Mouse (Mus musculus): ENCODE results near the gene Coq8b. TPM values are rescaled to one million over a fixed set of nuclear protein-coding genes. Genes with fewer than 3 reads are reported as not detected.

Gene Coq8b
- polyA plus RNA-seq, 1 experiment from 2014 or later: 23.8 TPM

DNA sequence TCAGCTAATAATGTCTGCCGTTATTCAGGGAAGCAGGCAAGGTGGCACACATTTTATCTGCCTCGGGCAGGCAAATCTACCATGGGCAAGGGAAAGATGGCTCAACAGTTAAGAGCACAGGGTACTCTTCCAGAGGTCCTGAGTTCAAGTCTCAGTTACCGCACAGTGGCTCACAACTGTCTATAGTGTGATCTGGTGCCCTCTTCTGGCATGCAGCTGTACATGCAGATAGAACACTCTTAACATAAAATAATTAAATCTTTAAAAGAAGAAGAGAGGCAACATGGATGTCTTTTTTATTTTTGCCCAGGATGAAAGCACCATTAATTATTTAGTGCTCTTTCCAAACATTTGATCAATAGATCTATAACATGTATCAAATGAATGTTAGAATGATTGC is 44.4 kb downstream of the Coq8b start:
- no peak for ATAC-seq (ENCODE audit: low FRiP score)
- Histone ChIP-seq H3K9me3 (no peaks in the 10 kb centered on the region), H3K27me3 (no peaks in the 10 kb centered on the region), H3K4me3 (no peak overlapping the region), H3K36me3 (peaks cover 90% of the 10 kb centered on the region), H3K4me2 (no peak overlapping the region), H3K4me1 (replicated peaks) (no peaks in the 10 kb centered on the region), H3K9ac (no peak overlapping the region), H3K27ac (no peak overlapping the region)
- WGBS: 94% methylated on average over 3 of the region's 3 CpGs

GRCm38 (mm10) chr7:27281717-27282116 is 48.9 kb downstream of the Coq8b start:
- 71% methylated on average over 13 of the region's 13 CpGs for WGBS
- H3K27me3 ChIP-seq: peaks cover 15% of the 10 kb centered on the region
- H3K9ac ChIP-seq: no peak overlapping the region
- H3K4me2 ChIP-seq: no peak overlapping the region
- H3K4me3 ChIP-seq: no peak overlapping the region
- ATAC-seq (ENCODE audit: low FRiP score): no peak
- no peaks in the 10 kb centered on the region for H3K9me3 ChIP-seq
- H3K36me3 ChIP-seq: peaks cover 62% of the 10 kb centered on the region
- peaks cover 8% of the 10 kb centered on the region; the same call in 1 of the 2 replicates for H3K4me1 ChIP-seq (replicated peaks)
- H3K27ac ChIP-seq: no peak overlapping the region

- Histone ChIP-seq H3K36me3 (peaks cover 57% of the 10 kb centered on the region), H3K9ac (no peak overlapping the region), H3K9me3 (no peaks in the 10 kb centered on the region), H3K27ac (no peak overlapping the region), H3K4me1 (replicated peaks) (peaks cover 8% of the 10 kb centered on the region; the same call in 1 of the 2 replicates), H3K4me3 (no peak overlapping the region), H3K4me2 (no peak overlapping the region), H3K27me3 (peaks cover 15% of the 10 kb centered on the region)
- WGBS: 65% methylated on average over 4 of the region's 4 CpGs
- ATAC-seq (ENCODE audit: low FRiP score): no peak
These were observed 49.4 kb downstream of the Coq8b start for GRCm38 (mm10) chr7:27282225-27282624.

- peak overlapping the region; percentile 29 for H3K4me2 ChIP-seq
- H3K36me3 ChIP-seq: peaks cover 28% of the 10 kb centered on the region
- H3K27me3 ChIP-seq: peaks cover 18% of the 10 kb centered on the region
- peaks cover 8% of the 10 kb centered on the region; the same call in 1 of the 2 replicates for H3K4me1 ChIP-seq (replicated peaks)
- H3K27ac ChIP-seq: no peak overlapping the region
- no peak overlapping the region for H3K4me3 ChIP-seq
- peak overlapping the region; percentile 43; the same call in 1 of the 2 replicates for H3K9ac ChIP-seq
- peak; percentile 60 for ATAC-seq (ENCODE audit: low FRiP score)
- no peaks in the 10 kb centered on the region for H3K9me3 ChIP-seq
- 2% methylated on average over 28 of the region's 28 CpGs for WGBS
These were observed 52.3 kb downstream of the Coq8b start for GRCm38 (mm10) chr7:27284865-27285697.

DNA sequence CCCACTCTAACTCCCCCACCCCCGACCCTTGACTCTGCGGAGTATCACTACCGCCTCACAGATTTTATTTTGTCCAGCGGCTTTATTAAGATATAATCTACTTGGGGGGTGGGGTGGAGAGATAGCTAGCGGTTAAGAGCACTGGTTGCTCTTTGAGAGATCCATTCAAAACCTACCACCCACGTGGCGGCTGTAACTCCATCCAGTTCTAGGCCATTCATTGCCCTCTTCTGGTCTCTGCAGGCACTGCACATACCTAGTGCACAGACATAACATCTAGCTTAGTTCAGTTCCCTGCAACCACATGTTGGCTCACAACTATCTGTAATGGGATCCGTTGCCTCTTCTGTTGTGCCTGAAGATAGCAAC is 52.9 kb downstream of the Coq8b start:
- Histone ChIP-seq H3K4me2 (peak overlapping the region; percentile 29; the same call in 1 of the 2 replicates), H3K4me1 (replicated peaks) (peaks cover 8% of the 10 kb centered on the region; the same call in 1 of the 2 replicates), H3K9ac (no peak overlapping the region), H3K36me3 (peaks cover 22% of the 10 kb centered on the region), H3K27ac (no peak overlapping the region), H3K9me3 (no peaks in the 10 kb centered on the region), H3K27me3 (peaks cover 18% of the 10 kb centered on the region), H3K4me3 (no peak overlapping the region)
- WGBS: 8% methylated on average over 8 of the region's 8 CpGs
- peak; percentile 72 for ATAC-seq (ENCODE audit: low FRiP score)

DNA sequence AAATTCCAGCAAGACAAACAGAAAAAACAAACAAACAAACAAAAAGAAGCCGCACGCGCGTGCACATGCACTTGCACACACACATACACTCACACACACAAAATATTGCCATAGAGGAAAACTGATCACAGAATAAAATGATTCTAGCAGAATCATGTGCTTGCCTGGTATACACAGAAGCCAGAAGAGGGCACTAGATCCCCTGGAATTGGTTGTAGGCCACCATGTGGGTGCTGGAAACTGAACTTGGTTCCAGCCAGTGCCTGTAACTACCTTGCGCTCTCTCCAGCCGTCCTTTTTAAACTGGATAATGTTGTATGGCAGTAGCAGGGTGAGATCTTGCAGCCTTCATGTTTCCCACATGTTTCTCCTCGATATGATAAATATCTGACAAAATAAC is 55.9 kb downstream of the Coq8b start:
- no peaks in the 10 kb centered on the region for H3K9me3 ChIP-seq
- H3K27me3 ChIP-seq: peaks cover 18% of the 10 kb centered on the region
- no peak overlapping the region for H3K9ac ChIP-seq
- H3K4me3 ChIP-seq: no peak overlapping the region
- H3K4me2 ChIP-seq: no peak overlapping the region
- no peak for ATAC-seq (ENCODE audit: low FRiP score)
- H3K4me1 ChIP-seq (replicated peaks): peaks cover 8% of the 10 kb centered on the region; the same call in 1 of the 2 replicates
- H3K27ac ChIP-seq: no peak overlapping the region
- 86% methylated on average over 7 of the region's 7 CpGs for WGBS
- no peaks in the 10 kb centered on the region for H3K36me3 ChIP-seq

GRCm38 (mm10) chr7:27290555-27290954 is 57.7 kb downstream of the Coq8b start:
- Histone ChIP-seq H3K4me3 (no peak overlapping the region), H3K4me2 (no peak overlapping the region), H3K27me3 (0 out of 2 replicates have a peak, but pooled peaks cover 2% of the 10 kb centered on the region), H3K9me3 (no peaks in the 10 kb centered on the region), H3K36me3 (no peaks in the 10 kb centered on the region), H3K4me1 (replicated peaks) (0 out of 2 replicates have a peak, but pooled peaks cover under 1% of the 10 kb centered on the region), H3K9ac (no peak overlapping the region), H3K27ac (no peak overlapping the region)
- WGBS: 77% methylated on average over 2 of the region's 2 CpGs
- no peak for ATAC-seq (ENCODE audit: low FRiP score)

DNA sequence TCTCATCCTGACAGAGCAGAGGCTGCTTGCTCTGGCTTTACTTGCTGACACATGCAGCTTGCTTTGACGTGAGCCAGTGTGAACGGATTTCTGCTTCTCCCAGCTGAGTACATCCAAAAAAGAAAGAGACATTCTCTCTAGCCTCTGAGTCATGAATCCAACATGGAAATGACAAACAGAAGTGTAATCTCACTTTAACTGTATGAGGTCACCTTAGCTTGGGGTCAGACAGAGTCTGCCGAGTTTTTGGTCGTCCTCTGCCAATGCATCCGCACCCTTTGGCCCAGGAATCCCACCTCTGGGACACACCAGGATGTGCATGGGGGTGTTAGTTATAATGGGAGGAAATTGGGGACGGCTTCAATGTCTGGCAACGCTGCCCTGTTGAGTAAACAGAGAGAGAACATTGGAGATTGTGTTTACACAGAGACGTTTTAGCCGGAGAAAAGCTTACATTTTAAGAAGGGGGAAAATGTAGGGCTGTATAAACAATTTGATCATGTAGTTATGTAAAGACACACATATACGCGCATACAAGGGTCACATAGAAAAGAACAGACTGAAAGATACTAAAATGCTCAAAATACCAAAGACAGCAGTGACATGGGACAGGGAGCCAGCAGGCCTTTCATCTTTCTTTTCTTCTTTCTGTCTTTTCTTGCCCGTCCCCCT is 59.1 kb downstream of the Coq8b start:
- 72% methylated on average over 12 of the region's 12 CpGs for WGBS
- Histone ChIP-seq H3K4me1 (replicated peaks) (no peaks in the 10 kb centered on the region), H3K27ac (no peak overlapping the region), H3K4me2 (no peak overlapping the region), H3K9ac (no peak overlapping the region), H3K36me3 (no peaks in the 10 kb centered on the region), H3K4me3 (no peak overlapping the region), H3K27me3 (0 out of 2 replicates have a peak, but pooled peaks cover 2% of the 10 kb centered on the region), H3K9me3 (no peaks in the 10 kb centered on the region)
- ATAC-seq (ENCODE audit: low FRiP score): no peak

- Histone ChIP-seq H3K4me3 (no peak overlapping the region), H3K36me3 (no peaks in the 10 kb centered on the region), H3K4me2 (no peak overlapping the region), H3K9ac (no peak overlapping the region), H3K27me3 (peaks cover 3% of the 10 kb centered on the region; the same call in 1 of the 2 replicates), H3K9me3 (no peaks in the 10 kb centered on the region), H3K4me1 (replicated peaks) (no peaks in the 10 kb centered on the region), H3K27ac (no peak overlapping the region)
- no peak for ATAC-seq (ENCODE audit: low FRiP score)
- 85% methylated on average over 4 of the region's 4 CpGs for WGBS
These were observed 63.1 kb downstream of the Coq8b start for GRCm38 (mm10) chr7:27295956-27296355.

- H3K4me3 ChIP-seq: no peak overlapping the region
- H3K4me1 ChIP-seq (replicated peaks): no peaks in the 10 kb centered on the region
- H3K9me3 ChIP-seq: no peaks in the 10 kb centered on the region
- no peak for ATAC-seq (ENCODE audit: low FRiP score)
- H3K36me3 ChIP-seq: no peaks in the 10 kb centered on the region
- 90% methylated on average over 4 of the region's 4 CpGs for WGBS
- H3K27me3 ChIP-seq: peaks cover 3% of the 10 kb centered on the region; the same call in 1 of the 2 replicates
- H3K4me2 ChIP-seq: no peak overlapping the region
- H3K9ac ChIP-seq: no peak overlapping the region
- H3K27ac ChIP-seq: no peak overlapping the region
These were observed 63.7 kb downstream of the Coq8b start for GRCm38 (mm10) chr7:27296518-27296917.

DNA sequence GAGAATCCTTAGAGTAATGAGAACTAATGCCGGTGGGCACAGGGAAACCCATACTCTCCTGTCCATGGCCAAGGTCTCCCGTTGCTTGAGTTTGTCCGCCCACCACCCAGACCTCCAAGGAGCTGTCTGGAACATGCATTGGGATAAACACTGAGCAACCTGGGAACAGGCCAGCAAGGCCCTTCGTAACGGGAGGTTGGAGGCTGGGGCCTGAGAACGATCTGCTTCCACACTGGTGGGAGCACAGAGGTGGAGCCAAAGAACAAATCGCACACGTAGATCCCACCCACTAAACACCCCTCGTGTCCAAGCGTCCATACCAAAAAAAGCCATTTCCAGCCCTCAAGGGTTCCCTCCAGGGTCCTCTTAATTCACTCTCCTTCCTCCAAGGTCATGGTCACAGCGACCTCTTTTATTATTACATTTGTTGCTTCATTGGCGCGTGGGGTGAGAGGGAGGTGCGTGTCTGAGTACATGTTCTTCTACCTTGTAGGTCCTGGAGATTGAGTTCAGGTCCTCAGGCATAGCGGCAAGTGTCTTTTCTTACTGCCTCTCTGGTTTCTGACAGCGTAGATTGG is 65.3 kb downstream of the Coq8b start:
- Histone ChIP-seq H3K4me2 (no peak overlapping the region), H3K9me3 (no peaks in the 10 kb centered on the region), H3K4me1 (replicated peaks) (no peaks in the 10 kb centered on the region), H3K9ac (no peak overlapping the region), H3K4me3 (no peak overlapping the region), H3K36me3 (no peaks in the 10 kb centered on the region), H3K27ac (no peak overlapping the region), H3K27me3 (peaks cover 3% of the 10 kb centered on the region; the same call in 1 of the 2 replicates)
- 91% methylated on average over 16 of the region's 16 CpGs for WGBS
- no peak for ATAC-seq (ENCODE audit: low FRiP score)

DNA sequence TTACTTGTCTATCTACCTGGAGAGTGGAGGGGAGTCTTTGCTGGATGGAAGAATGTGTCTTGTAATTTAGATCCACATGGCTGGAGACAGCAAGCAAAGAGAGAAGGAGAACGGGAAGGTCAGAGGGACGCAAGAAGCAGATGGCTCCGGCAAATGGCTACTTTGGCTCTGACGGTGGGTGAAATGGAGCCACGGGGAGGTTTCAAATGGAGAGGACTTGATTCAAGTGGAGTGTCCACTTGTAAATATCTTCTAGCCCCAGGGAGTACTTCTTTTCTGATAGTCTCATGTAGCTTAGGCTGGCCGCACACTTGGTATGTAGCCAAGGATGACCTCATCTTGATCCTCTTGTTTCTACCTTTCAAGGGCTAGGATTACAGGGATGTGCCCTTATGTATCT is 66.0 kb downstream of the Coq8b start:
- H3K4me1 ChIP-seq (replicated peaks): no peaks in the 10 kb centered on the region
- no peak for ATAC-seq (ENCODE audit: low FRiP score)

More for the DNA sequence above, 66.0 kb downstream of the Coq8b start:
- Histone ChIP-seq H3K9me3 (no peaks in the 10 kb centered on the region), H3K27me3 (peaks cover 5% of the 10 kb centered on the region; the same call in 1 of the 2 replicates), H3K27ac (no peak overlapping the region), H3K9ac (no peak overlapping the region), H3K4me2 (no peak overlapping the region), H3K36me3 (no peaks in the 10 kb centered on the region), H3K4me3 (no peak overlapping the region)
- WGBS: 92% methylated on average over 6 of the region's 6 CpGs
